Mouse (Mus musculus) cerebellum, adult 9-10 months (tissue): ENCODE measurements around the gene Dync1i2.

Experiments used
- DNase-seq: peaks from one replicate; pipeline ENCODE4 v3.0.0; 2022

Gene Dync1i2

GRCm38 (mm10) chr2:71209041-71209755 is 2.3 kb upstream of the Dync1i2 start:
- DNase-seq, result no peak

DNA sequence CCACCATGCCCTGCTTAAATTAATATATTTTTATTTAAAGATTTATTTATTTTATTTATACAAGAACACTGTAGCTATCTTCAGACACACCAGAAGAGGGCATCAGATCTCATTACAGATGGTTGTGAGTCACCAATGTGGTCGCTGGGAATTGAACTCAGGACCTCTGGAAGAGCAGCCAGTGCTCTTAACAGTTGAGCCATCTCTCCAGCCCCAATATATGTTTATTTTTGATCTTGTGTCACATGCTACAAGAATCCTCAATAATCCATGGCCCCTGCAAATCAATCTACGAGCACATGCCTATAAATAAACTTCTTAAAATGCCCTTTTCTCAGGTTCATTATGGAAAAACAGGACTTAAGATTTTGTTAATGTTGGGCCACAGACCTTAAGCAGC is 410 bp upstream of the Dync1i2 start:
- DNase-seq, result no peak

DNA sequence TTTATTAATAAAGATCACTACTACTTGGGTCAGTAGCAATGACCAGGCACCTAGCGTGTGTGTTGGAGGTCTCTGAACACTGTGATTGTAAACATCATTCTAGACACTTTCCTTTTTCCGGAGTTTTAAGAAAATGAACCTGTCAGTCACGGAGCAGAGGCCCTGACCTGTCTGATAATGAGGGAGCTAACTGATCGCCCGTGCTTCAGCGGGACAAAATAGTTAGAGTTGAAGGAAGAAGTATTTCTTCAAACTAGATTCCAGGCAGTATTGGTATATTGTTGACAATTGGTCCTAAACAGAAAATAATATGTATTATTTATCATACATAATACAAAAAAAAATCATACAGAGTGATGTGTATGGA is 837 bp downstream of the Dync1i2 start:
- no peak for DNase-seq

DNA sequence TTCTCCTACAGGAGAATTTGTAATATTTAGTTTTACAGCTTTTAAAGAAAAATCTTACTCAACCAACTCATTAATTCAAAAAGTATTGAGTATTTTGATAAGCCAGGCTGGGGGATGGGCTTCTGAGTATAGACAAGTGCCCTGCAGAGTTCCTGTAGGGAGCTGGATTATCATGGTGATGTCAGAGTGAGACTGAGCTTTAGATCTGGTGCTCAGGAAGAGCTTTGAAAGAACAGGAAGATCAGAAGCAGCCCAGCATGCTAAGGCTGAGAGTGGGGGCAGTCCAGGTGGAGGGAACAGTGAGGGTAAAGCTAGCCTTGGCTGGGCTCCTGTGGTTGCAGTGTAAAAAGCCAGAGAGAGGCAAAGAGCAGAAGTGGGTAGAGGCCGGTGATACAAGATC is 9.5 kb downstream of the Dync1i2 start:
- DNase-seq, result no peak

DNA sequence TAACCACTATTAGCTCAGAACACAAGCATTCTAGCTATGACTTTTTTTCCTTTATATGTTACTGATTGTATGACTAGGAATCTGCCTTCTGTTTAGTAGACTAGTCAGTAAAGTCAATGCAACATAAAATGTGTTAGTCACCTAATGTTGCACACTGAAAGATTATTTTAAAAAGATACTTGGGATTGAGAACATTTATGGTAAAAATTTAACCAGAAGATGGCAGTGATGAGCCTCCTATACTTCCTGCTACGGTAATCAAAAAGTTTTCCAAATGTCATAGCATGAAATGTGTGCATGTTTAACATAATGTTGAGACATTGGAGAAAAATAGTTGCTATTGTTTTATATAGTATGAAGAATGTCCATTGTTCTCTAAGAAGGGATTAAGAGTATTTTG is 15.9 kb downstream of the Dync1i2 start:
- no peak for DNase-seq

DNA sequence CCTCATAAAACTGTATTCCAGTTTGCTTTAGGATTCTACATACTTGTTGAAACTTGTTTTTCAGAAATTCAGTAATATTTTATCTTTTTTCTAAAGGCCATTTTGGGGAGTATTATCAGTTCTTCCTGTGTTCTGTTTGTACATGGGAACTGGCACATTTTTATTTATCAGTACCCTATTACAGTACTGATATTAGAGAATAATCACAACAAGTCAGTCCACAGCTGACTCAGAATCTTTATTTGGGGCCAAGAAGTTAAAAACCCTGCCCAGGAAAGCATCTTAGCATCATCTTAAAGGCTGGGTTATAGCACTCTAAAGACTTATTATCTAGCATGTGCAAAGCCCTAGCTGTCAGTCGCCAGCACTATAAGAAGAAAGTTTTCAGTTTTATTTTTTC is 18.1 kb downstream of the Dync1i2 start:
- DNase-seq, result no peak

DNA sequence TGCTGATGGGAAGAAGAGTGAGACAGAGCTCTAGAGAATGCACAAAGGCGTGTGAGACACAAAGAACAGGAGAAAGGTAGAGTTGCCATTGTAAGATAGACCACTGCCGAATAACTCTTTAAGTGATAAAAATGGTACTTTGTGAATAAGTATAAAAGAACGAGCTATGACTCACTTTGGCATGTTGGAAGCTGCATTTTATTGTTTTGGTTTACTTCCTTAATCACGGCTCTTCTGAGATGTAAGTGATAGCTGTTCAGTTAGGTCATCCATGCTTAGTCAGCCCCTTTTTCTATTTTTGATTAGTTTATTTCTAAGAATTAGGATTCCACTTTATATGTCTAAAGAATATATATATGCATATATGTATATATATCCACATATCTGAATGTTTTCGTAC is 20.4 kb downstream of the Dync1i2 start:
- no peak for DNase-seq

GRCm38 (mm10) chr2:71232976-71233375 is 21.5 kb downstream of the Dync1i2 start:
- DNase-seq, result no peak

- no peak for DNase-seq
These were observed 23.9 kb downstream of the Dync1i2 start for GRCm38 (mm10) chr2:71235420-71235819.

- DNase-seq, result no peak
These were observed 24.5 kb downstream of the Dync1i2 start for GRCm38 (mm10) chr2:71236009-71236408.

GRCm38 (mm10) chr2:71241505-71241904 is 30.0 kb downstream of the Dync1i2 start:
- no peak for DNase-seq

DNA sequence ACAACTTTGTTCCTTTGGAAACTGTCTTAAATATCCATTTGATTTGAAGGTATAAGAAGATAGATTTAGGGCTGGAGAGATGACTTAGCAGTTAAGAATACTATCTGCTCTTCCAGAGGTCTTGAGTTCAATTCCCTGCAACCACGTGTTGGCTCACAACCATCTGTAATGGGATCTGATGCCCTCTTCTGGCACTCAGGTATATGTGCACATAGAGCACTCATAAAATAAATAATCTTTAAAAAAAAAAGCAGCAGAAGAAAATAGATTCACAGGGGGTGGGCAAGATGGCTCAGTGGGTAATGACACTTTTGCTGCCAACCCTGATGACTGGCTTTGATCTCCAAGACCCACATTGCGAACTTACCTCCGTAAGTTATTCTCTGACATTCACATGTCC is 30.7 kb downstream of the Dync1i2 start:
- no peak for DNase-seq

DNA sequence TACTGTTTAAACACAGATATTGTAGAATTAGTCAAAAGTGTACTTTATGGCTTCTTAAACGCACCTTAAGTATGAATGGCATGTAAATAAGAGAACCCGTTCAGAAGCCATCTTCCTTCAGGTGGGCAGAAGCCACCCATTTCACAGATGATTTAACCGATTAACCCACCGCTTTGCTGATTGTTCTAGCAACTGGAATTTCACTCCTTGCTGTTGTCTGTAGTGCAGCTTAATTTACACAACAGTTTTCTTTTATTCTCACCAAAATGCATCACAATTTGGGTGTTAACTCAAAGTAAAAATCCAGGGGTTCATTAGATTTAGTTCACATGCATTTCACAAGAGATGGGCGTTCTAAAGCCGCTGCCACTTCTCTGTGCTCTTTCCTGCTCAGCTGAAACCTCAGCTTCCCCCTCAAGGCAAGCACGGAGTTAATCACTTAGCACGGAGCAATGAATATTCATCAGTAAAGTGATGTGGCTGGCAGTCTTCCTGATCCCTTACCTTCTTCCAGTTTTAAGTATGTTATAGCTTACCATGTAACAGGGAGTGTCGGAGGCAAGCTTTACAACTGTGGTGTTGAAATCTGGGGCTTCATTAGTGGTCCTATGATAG is 31.7 kb downstream of the Dync1i2 start:
- no peak for DNase-seq

DNA sequence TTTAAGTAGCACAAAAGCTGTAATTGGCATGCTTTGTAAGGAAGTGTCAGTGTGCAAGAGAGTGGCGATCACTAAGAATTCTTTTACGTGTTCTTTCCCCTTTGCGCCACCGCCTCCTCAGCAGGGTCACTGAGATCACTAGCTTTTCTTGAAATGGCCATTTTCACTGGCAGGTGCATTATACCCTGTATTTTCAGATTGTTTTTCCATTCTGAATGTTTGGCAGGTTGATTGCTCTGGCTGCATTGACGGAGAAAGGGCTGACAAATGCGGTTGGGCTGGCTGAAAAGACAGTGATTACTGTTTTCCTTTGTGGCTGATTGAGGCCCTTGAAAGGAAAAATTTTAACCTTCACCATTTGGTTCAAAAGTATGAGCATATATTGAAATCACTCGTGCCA is 33.3 kb downstream of the Dync1i2 start:
- DNase-seq, result no peak

DNA sequence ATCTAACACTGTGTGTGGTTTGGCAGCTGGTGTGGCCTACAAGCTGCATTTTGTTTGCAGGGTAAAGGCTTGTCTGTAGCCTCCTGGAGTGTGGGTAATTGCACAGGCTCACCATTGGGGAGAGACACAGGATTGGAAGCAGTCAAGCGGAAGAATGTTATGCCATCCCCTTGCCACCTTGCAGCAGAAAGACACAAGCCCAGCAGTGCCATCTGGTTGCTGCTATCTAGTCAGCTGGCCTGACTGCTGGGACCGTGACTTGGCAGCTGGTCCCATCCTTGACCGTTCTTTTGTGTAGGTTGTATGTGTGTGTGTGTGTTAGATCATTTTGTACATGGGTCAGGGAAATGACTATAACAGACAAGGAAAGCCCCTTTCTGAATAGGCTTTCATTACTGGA is 33.9 kb downstream of the Dync1i2 start:
- DNase-seq, result peak; percentile 93

DNA sequence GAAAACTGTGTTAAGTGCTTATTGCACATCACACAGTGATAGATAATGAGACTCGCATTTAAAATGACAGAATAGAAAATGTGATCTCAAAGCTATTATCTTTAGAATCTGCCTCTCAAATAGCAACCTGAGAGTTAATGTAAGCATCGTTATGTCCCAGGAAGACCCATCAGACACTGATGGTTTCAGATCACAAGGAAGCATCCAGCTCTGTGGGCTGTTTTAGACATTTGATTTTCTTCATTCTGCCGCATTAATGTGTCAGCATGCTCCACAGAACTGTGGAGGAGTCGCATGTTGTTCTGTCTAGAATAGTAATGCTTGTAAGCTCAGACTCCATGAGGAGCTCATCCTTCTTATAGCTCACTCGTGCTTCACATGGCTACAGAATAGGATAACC is 34.6 kb downstream of the Dync1i2 start:
- DNase-seq, result no peak

DNA sequence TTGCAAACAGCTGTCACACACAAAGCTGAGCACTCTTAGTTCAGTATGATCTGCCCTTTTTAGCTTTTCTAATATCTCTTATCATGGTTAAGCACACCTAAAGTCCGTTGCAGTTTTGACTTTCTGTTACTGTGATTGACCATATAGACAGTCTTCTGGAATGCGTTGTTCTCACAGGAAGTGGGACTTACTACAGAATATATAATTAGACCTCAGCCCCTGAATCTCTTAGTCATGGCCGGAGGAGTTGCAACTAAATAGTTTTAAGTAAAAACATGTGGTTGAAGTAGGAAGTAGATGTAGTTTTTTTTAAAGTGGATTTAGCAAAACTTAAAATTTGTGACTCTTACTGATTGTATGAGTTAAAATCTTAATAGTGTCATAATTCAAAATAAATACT is 36.6 kb downstream of the Dync1i2 start:
- DNase-seq, result no peak

DNA sequence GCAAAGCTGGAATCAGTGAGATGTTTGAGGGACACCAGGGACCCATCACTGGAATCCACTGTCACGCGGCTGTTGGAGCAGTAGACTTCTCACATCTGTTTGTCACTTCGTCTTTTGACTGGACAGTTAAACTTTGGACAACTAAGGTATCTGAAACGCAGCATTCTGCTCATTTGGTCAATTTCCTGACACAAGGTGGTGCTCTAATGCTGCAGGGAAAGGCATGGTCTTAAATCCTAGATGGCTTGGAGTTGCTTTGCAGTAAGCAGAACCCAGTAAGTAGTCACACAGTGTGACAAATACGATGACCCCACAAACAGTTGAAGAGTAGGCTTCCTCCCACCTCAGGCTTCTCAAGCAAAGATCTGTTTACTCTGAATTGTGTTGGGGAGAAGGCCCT is 39.3 kb downstream of the Dync1i2 start:
- DNase-seq, result peak; percentile 20

GRCm38 (mm10) chr2:71254836-71255235 is 43.3 kb downstream of the Dync1i2 start:
- DNase-seq, result no peak

DNA sequence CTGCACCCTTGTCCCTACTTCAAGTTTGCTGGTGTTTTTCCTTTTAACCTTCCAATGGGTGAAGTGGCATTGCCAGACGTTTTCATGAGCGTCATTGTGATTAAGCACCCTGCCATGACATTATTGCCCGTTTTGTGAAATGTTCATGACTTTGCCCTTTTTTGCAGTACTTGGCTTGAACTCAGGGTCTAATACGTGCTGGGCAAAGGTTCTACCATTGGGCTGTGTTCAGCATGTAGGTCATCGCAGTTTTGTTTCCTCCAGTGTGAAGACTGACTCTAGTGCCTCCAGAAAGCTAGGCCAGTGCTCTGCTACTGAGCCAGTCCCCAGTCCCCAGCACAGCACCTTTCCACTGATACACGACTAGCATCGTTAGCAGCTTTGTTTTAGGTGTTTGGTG is 45.1 kb downstream of the Dync1i2 start:
- DNase-seq, result no peak

- DNase-seq, result no peak
These were observed 53.1 kb downstream of the Dync1i2 start for GRCm38 (mm10) chr2:71264585-71264984.

DNA sequence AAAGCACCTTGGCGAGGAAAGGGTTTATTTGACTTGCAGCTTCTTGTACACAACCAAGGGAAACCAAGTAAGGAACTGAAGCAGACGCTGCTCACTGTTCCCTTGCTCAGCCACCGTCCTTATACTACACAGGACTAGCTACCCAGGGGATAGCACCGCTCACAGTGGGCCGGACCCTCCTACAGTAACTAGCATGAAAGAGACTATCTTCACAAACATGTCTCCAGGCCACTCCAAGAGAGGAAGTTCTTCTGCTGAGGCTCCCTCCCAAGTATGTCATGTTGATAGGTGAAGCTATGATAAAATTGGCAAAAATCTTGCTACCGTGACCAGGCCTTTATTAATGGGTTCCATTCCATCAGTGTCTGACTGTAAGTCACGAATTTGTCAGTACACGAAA is 57.2 kb downstream of the Dync1i2 start:
- no peak for DNase-seq

GRCm38 (mm10) chr2:71269332-71269731 is 57.8 kb downstream of the Dync1i2 start:
- DNase-seq, result no peak

GRCm38 (mm10) chr2:71270085-71270484 is 58.6 kb downstream of the Dync1i2 start:
- DNase-seq, result no peak
